Comparison of ENCODE assay signal across 8 mouse cellular contexts in the genomic region with DNA sequence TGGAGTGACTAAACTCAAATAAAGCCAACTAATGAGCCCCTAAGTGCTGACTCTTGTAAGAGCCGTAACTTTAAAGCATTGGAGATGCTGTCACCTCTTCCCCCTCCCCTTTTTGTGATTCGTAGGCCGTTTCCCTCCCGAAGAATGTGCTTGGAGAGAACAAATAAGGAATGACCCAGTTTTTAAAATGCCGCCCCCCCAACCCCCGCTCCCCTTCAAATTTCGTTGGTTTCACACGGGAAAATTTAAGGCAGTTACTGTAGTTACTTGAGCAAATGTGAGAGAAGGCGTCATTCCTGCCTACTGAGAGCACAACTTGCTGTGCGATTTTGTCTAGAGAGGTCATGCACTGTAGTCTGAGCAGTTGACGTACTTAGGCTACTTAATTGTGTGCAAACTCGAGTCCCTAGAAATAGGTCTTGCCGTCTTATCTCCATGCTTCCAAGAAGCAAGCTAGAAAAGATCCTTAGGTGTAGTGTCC. TPM values are rescaled to one million over a fixed set of nuclear protein-coding genes. Genes with fewer than 3 reads are reported as not detected.
DNase-seq lines count a peak whose midpoint lies in the region; ATAC-seq and TF ChIP-seq lines count a peak whose summit lies in the region.

No protein-coding gene starts in this region.

- peak overlapping the region; percentile 94 for H3K27ac ChIP-seq in intestine, postnatal 0 days (ENCODE audit: low read depth, low read length)
- peak overlapping the region; percentile 93 for H3K27ac ChIP-seq in lung, postnatal 0 days (ENCODE audit: low read length)

- no peak for TF ChIP-seq EP300 in lung, postnatal 0 days (IDR thresholded peaks at IDR 0.05)

- H3K9me3 ChIP-seq in intestine, postnatal 0 days (ENCODE audit: control insufficient read depth) = no peaks in the 10 kb centered on the region
- H3K9me3 ChIP-seq in lung, postnatal 0 days (ENCODE audit: low read length) = no peaks in the 10 kb centered on the region

- peaks cover 6% of the 10 kb centered on the region; the same call in 1 of the 2 replicates for H3K4me1 ChIP-seq in intestine, postnatal 0 days (replicated peaks; ENCODE audit: control insufficient read depth, insufficient read depth, low read length)
- H3K4me1 ChIP-seq in lung, postnatal 0 days (ENCODE audit: insufficient read depth, low read depth, low read length) = 0 out of 2 replicates have a peak, but pooled peaks cover 7% of the 10 kb centered on the region

- peak overlapping the region; percentile 98 for H3K9ac ChIP-seq in intestine, postnatal 0 days (ENCODE audit: low read depth, low read length)
- peak overlapping the region; percentile 95 for H3K9ac ChIP-seq in lung, postnatal 0 days (replicated peaks; ENCODE audit: low read depth)

- no peak for ATAC-seq in intestine, postnatal 0 days
- no peak for ATAC-seq in lung, postnatal 0 days

- DNase-seq in layer of hippocampus, adult 11-12 months (ENCODE audit: low spot score) = peak; percentile 11
- no peak for DNase-seq in layer of hippocampus, postnatal 36 days
- peak; percentile 22 for DNase-seq in c-Kit-negative CD71-positive TER-119-positive erythroid progenitor cells, embryonic 14.5 days (ENCODE audit: low read depth, low spot score)
- peak; percentile 11 for DNase-seq in forelimb bud, embryonic 11.5 days (ENCODE audit: low read depth, low spot score)
- DNase-seq in lung, postnatal 0 days (ENCODE audit: low spot score) = peak; percentile 63
- DNase-seq in right cerebral cortex, postnatal 36 days (ENCODE audit: low spot score in 2 of 2) = peak; percentile 6 to 36
- no peak for DNase-seq in urinary bladder, adult 18-20 months (ENCODE audit: low spot score in 2 of 2)

- no peaks in the 10 kb centered on the region for H3K36me3 ChIP-seq in intestine, postnatal 0 days (ENCODE audit: control insufficient read depth, insufficient read depth)
- no peaks in the 10 kb centered on the region for H3K36me3 ChIP-seq in lung, postnatal 0 days (ENCODE audit: insufficient read depth, low read length)

- WGBS in intestine, postnatal 0 days = under 1% methylated on average over 13 of the region's 13 CpGs
- WGBS in lung, postnatal 0 days = 2% methylated on average over 13 of the region's 13 CpGs

- H3K4me2 ChIP-seq in intestine, postnatal 0 days (replicated peaks; ENCODE audit: low read depth) = peak overlapping the region; percentile 92
- H3K4me2 ChIP-seq in lung, postnatal 0 days (replicated peaks; ENCODE audit: low read depth, low read length) = peak overlapping the region; percentile 81

- no peak for TF ChIP-seq CTCF in intestine, postnatal 0 days (IDR thresholded peaks at IDR 0.05; ENCODE audit: low read depth)
- no peak for TF ChIP-seq CTCF in lung, postnatal 0 days (IDR thresholded peaks at IDR 0.05)

- no peaks in the 10 kb centered on the region for H3K27me3 ChIP-seq in intestine, postnatal 0 days (replicated peaks; ENCODE audit: control insufficient read depth, insufficient read depth, low read length)
- no peaks in the 10 kb centered on the region for H3K27me3 ChIP-seq in lung, postnatal 0 days (replicated peaks; ENCODE audit: insufficient read depth, low read length)

- peak overlapping the region; percentile 97 for H3K4me3 ChIP-seq in intestine, postnatal 0 days (ENCODE audit: low read depth, low read length)
- H3K4me3 ChIP-seq in lung, postnatal 0 days (ENCODE audit: low read depth, low read length) = peak overlapping the region; percentile 99

RNA-seq across cellular contexts. Expression of a gene that starts 1.0 kb away (rescaled TPM):
- 10 to 100 TPM; 10.5 to 11.1 TPM for total RNA-seq in layer of hippocampus, postnatal 36 days (2021)
- 3.2 and 3.8 TPM in 2 replicates for polyA plus RNA-seq in intestine, postnatal 0 days (2015; fragmentation: Nextera tagmentation; extraction: Ambion mirVana)
- polyA plus RNA-seq in lung, postnatal 0 days (2015; fragmentation: Nextera tagmentation; extraction: Ambion mirVana) = 3.6 and 5.3 TPM in 2 replicates

Comparison
In these comparisons a context has a peak if more than half of its experiments do, and no peak if none do; other contexts are left out.
1. DNase-seq: peak in layer of hippocampus, adult 11-12 months (single experiment), c-Kit-negative CD71-positive TER-119-positive erythroid progenitor cells, embryonic 14.5 days (single experiment), forelimb bud, embryonic 11.5 days (single experiment), lung, postnatal 0 days (single experiment) and right cerebral cortex, postnatal 36 days (2 of 2); none in layer of hippocampus, postnatal 36 days (0 of 2) and urinary bladder, adult 18-20 months (0 of 2).